Mouse (Mus musculus) limb, embryonic 10.5 days (tissue): Measurements from ENCODE around the gene Tmem102. TPM values are rescaled to one million over a fixed set of nuclear protein-coding genes. Genes with fewer than 3 reads are reported as not detected.

Experiments used
- DNase-seq: peaks from one replicate; pipeline ENCODE4 v3.0.0-alpha.2; 2017; ENCODE audit warnings: low spot score
- H3K27ac ChIP-seq: fragments of 300-500 bp; sonication (generic); 2 replicates; pipeline ENCODE4 v1.5.1; 2016; ENCODE audit warnings: mild to moderate bottlenecking
- H3K27me3 ChIP-seq: fragments of 300-500 bp; sonication (generic); 2 replicates; pipeline ENCODE4 v1.6.1; 2016; ENCODE audit warnings: low read depth, mild to moderate bottlenecking; ENCODE audit not compliant: poor library complexity, severe bottlenecking
- H3K36me3 ChIP-seq: fragments of 300-500 bp; sonication (generic); 2 replicates; pipeline ENCODE4 v1.6.1; 2016; ENCODE audit warnings: mild to moderate bottlenecking, moderate library complexity
- H3K4me1 ChIP-seq: fragments of 300-500 bp; sonication (generic); 2 replicates; pipeline ENCODE4 v1.6.1; 2016
- H3K4me3 ChIP-seq: fragments of 300-500 bp; sonication (generic); 2 replicates; pipeline ENCODE4 v1.5.1; 2016; ENCODE audit warnings: mild to moderate bottlenecking, moderate library complexity
- H3K9me3 ChIP-seq: fragments of 300-500 bp; sonication (generic); replicated peaks from 2 replicates; pipeline ENCODE4 v1.6.1; 2016; ENCODE audit warnings: mild to moderate bottlenecking
- WGBS: fragments of 180-500 bp; shearing (Covaris S2); methylation state at CpG from one replicate; pipeline ENCODE4 v1.1.7; 2016; 5-methylcytosine and 5-hydroxymethylcytosine counted together
- polyA plus RNA-seq: library from polyadenylated mRNA; unstranded; fragments of >200 nt; fragmentation: Nextera tagmentation; extraction: Ambion mirVana; gene quantifications from 2 replicates; pipeline ENCODE4 v1.2.1, GENCODE M21; 2016

Gene Tmem102
- polyA plus RNA-seq, 1 experiment from 2014 or later: 1.4 TPM

DNA sequence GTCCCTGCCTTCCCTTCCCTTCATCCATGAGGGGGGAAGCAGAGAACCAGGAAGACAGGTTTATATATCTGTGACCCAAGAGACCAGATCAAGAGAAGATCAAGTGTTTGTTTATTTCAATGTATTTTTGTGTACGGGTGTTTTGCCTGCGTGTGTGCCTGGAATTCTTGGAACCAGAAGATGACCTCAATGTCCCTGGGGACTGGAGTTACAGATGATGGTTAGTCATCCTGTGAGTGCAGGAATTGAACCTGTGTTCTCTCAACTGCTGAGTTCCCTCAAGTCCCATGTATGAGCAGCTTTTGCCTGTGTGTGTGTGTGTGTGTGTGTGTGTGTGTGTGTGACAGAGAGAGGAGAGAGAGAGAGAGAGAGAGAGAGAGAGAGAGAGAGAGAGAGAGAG is 2.2 kb upstream of the Tmem102 start:
- Histone ChIP-seq H3K36me3 (no peaks in the 10 kb centered on the region), H3K9me3 (no peaks in the 10 kb centered on the region), H3K4me1 (peaks cover 25% of the 10 kb centered on the region), H3K4me3 (no peak overlapping the region), H3K27me3 (peaks cover 55% of the 10 kb centered on the region), H3K27ac (no peak overlapping the region)
- 84% methylated on average over 2 of the region's 2 CpGs for WGBS
- DNase-seq: no peak

DNA sequence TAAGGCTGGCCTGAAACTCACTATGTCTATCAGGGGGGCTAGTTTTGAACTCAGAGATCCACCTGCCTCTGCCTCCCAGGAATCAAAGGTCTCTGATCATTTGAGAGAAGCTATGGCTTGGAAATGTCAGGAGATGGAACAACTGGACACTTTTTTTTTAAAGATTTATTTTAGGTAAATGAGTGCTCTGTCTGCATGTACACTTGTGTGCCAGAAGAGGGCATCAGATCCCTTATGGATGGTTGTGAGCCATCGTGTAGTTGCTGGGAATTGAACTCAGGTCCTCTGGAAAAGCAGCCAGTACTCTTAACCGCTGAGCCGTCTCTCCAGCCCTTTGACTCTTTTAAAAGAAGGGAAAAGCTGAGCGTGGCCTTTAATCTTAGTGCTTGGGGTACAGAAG is 954 bp upstream of the Tmem102 start:
- H3K36me3 ChIP-seq: no peaks in the 10 kb centered on the region
- WGBS: 77% methylated on average over 4 of the region's 4 CpGs
- H3K27me3 ChIP-seq: peaks cover 68% of the 10 kb centered on the region
- no peak overlapping the region for H3K4me3 ChIP-seq
- H3K4me1 ChIP-seq: peaks cover 37% of the 10 kb centered on the region
- no peak for DNase-seq
- no peaks in the 10 kb centered on the region for H3K9me3 ChIP-seq
- no peak overlapping the region for H3K27ac ChIP-seq

DNA sequence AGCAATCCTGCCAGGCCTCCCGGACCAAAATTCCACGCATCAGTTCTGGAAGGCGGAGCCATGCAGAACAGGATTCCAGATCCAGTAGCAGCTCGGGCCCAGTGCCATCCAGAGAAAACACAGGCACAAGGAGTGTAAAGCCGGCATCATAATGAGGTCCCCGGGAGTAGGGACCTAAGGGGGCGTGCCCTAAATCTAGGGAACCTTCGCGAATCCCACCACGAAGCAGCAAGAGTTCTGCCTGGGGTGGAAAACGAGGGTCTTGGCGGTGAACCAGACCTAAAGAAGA is 828 bp downstream of the Tmem102 start:
- no peaks in the 10 kb centered on the region for H3K36me3 ChIP-seq
- peak overlapping the region; percentile 62 for H3K4me3 ChIP-seq
- peaks cover 54% of the 10 kb centered on the region for H3K4me1 ChIP-seq
- peaks cover 86% of the 10 kb centered on the region for H3K27me3 ChIP-seq
- H3K9me3 ChIP-seq: no peaks in the 10 kb centered on the region
- peak; percentile 43 for DNase-seq
- H3K27ac ChIP-seq: no peak overlapping the region
- WGBS: 5% methylated on average over 12 of the region's 12 CpGs

DNA sequence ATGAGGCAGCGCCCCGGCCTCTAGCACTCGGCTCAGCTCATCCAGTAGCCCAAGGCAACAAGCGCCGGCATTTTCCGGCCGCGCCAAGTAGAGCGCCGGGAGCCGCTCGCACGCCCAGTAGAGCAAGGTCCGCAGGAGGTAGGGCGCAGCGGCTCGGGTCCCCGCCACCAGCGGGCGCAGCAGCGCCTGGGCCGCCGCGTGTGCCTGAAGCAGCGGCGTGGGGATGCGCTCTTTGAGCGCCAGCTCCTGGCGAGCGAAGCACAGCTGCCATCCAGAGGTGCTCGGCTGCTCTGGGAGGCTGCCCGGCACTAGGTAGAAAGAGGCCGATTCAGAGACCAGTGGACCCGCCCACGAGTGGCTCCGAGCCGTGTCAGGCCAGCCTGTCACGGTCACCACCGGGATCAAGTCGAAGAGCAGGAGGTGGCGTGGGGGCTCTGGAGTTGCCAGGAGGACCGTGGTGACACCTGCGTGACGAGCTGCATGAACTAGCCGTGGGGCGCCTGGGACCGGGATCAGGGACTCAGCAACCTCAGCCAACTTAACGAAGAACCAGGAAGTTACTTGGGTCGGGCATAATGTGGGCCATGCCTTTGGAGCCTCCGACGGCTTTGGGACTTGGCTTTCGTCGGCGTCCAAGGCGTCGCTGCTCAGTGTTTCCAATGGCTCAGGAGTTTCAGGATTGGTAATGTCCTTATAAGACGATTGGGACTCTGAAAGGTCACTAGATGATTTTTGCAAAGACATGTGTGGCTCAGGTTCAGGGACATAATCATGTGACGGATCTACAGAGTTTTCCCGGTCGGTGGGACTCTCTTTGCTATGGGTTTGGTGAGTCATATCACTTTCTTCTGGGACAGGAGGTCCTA is 1.4 kb downstream of the Tmem102 start:
- 1% methylated on average over 60 of the region's 60 CpGs for WGBS
- DNase-seq: peak; percentile 78
- Histone ChIP-seq H3K27ac (peak overlapping the region; percentile 57), H3K4me1 (peaks cover 60% of the 10 kb centered on the region), H3K27me3 (peaks cover 91% of the 10 kb centered on the region), H3K9me3 (no peaks in the 10 kb centered on the region), H3K36me3 (no peaks in the 10 kb centered on the region), H3K4me3 (peak overlapping the region; percentile 62)

DNA sequence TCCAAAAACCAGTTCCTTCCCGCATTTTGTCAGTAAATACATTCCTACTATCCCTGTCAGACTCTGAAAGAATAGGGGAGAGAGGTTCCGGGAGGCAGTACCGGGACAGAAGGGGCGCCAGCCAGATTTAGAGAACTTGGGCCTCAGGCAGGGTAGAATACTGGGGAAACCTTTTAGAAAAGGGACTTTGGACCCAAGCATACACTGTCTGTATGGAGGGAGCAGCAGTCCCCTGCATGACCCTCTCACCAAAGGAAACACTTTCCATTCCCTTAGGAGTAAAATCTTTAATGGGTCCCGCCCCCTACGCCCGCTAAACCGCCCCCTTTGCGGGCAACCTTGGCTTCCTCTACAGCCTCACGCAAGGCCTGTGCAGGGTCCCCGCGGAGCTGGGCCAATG is 2.1 kb downstream of the Tmem102 start:
- Histone ChIP-seq H3K4me1 (peaks cover 62% of the 10 kb centered on the region), H3K4me3 (peak overlapping the region; percentile 62), H3K27ac (peak overlapping the region; percentile 57), H3K36me3 (no peaks in the 10 kb centered on the region), H3K9me3 (no peaks in the 10 kb centered on the region), H3K27me3 (peaks cover 98% of the 10 kb centered on the region)
- 3% methylated on average over 12 of the region's 12 CpGs for WGBS
- no peak for DNase-seq

DNA sequence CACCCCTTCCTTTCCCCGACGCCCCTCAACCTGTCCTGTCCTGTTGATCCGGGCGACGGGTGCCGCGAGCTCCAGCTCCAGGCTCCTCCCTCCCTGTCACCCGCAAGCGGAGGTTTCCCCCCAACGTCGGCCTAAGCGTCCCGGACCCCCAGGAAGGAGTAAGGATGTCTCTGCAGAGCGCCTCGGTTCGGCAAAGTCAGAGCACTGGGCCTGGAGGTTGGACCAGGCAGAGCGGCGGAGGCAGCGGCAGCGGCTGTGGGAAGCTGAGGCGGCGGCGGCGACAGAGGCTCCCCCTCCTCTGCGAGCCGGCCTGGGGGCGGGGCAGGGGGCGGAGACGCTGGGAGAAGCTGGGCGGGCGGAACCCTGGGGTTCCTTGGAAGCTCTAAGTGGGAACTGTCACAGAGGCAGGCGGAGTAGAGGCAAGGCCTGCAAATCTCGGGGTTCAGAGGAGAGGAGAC is 2.7 kb downstream of the Tmem102 start:
- Histone ChIP-seq H3K36me3 (no peaks in the 10 kb centered on the region), H3K27ac (peak overlapping the region; percentile 66), H3K9me3 (no peaks in the 10 kb centered on the region), H3K4me1 (peaks cover 62% of the 10 kb centered on the region), H3K27me3 (peaks cover 100% of the 10 kb centered on the region), H3K4me3 (peak overlapping the region; percentile 62)
- peak; percentile 86 for DNase-seq
- under 1% methylated on average over 33 of the region's 33 CpGs for WGBS

DNA sequence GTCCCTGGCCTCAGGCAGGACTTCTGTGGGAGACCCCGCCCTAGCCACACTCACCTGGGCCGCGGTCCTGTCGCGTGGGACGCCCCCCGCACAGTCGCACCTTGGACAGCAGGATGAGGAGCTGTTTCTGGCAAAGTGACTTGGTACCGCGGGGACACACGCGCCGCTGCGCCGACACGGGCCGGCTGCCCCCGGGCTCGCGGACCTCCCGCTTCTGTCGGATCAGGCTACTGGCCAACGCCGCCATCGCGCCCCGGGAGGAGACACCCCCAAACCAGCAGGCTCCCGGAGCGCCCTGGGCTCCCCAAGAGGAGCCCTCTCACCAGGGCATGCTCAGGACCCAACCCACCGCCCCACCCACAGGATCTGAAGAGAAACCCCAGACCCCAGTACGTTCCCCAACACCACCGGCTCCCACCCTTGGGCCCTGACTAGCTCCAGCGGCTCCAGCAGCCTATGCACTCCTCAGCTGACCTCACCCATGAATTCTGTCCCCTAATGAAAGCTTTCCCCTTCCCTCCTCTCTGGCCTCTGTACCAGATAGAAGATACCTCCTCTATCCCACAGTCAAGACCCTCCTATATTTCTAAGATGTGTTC is 3.9 kb downstream of the Tmem102 start, which contains the start of gene Fgf11:
TSS of gene Fgf11 (minus strand) at position 479 of the 599 bp plus-strand sequence.
- DNase-seq: peak; percentile 50
- peak within 1 kb of the TSS; percentile 62 for H3K4me3 ChIP-seq
- peaks cover 62% of the 10 kb centered on the region for H3K4me1 ChIP-seq
- no peaks in the 10 kb centered on the region for H3K9me3 ChIP-seq
- H3K27ac ChIP-seq: peak within 1 kb of the TSS; percentile 83
- H3K27me3 ChIP-seq: peaks cover 100% of the 10 kb centered on the region
- H3K36me3 ChIP-seq: no peaks in the 10 kb centered on the region
- 2% methylated on average over 33 of the region's 33 CpGs for WGBS

DNA sequence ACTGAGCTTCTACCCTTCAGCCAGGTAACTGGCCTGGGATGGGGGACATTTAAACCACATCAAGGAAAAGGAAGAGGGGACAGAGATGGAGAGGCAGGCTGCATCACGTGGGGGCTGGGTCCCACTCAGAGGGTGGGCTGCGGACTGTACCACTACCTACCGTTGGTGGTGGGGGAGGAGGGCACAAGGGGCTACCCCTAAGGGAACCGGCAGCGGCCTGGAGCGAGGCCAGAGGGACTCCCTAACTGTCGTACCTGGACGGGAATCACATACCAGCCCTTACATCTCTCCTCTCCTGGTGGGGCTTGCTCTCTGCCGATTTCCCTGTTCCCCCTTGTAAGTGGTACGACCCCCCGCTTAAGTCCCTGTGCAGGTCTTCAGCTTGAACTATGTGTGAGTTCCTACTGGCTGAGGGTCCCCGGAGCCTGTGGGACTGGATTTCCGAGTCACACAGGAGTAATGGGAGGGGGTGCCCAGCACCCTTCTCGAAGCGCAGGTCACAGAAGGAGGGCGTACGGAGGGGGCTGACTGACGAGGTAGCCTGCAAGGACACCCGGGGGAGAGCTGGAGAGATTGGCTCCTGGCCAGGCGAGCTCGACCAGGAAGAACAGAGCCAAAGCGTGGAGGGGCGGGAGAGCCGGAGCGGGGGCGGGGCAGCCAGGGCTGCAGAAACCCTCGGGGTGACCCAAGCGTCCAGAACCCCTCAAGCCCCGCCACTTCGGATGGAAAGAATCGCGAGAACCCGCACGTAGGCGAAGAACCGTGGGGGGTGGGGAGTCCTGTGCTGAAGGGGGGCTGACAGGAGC is 4.8 kb downstream of the Tmem102 start:
- no peaks in the 10 kb centered on the region for H3K9me3 ChIP-seq
- peak overlapping the region; percentile 62 for H3K4me3 ChIP-seq
- peaks cover 70% of the 10 kb centered on the region for H3K4me1 ChIP-seq

DNA sequence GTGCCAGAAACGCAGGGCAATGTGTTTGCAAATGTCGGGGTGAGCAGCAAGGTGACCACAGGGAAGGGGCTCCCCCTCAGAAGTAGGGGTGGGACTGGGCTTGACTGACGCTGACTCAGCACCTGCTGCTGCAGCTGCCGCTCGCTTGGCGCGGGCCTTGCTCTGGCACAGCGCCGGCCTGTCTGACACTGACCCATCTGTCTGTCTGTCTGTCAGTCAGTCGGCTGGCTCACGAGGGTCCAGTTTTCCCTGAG is 5.4 kb downstream of the Tmem102 start:
- Histone ChIP-seq H3K36me3 (no peaks in the 10 kb centered on the region), H3K27me3 (peaks cover 100% of the 10 kb centered on the region), H3K4me3 (peak overlapping the region; percentile 62), H3K27ac (peak overlapping the region; percentile 83), H3K4me1 (peaks cover 73% of the 10 kb centered on the region), H3K9me3 (no peaks in the 10 kb centered on the region)
- no peak for DNase-seq
- WGBS: 2% methylated on average over 11 of the region's 11 CpGs

More for the DNA sequence above, 4.8 kb downstream of the Tmem102 start:
- Histone ChIP-seq H3K27me3 (peaks cover 100% of the 10 kb centered on the region), H3K27ac (peak overlapping the region; percentile 83), H3K36me3 (no peaks in the 10 kb centered on the region)
- under 1% methylated on average over 36 of the region's 36 CpGs for WGBS
- peak; percentile 85 for DNase-seq

DNA sequence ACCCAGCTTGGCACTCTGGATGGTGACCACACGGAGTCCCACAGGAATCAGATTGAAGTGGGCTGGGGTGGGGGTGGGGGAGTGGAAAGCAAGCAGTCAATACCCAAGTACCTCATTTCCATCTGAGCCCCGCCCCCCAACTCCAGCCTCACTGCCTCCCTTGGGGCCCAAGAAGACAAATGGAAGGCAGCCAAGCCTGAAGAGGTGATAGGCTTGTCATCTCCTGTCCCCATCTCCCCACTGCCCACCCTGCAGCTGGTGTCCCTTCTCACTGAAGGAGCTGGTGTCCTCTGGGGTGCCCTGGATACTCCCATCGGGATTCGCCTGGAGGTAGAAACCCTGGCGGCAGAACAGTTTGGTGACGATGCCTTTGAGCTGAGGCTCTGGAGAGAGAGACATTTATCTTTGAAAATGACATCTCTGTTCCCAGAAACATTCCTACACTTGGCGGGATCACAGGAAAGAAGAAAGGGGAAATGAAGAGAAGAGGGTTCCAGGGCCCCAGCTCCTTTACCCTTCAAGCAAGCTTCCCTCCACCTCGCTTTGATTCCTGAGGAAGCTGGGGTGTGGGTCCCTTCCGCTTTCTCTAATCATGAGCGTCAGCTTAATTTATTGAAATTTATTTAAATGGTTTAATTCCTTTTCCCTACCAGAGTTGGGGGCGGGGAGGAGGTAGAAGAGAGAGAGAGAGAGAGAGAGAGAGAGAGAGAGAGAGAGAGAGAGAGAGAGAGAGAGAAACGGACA is 5.9 kb downstream of the Tmem102 start:
- Histone ChIP-seq H3K4me1 (peaks cover 68% of the 10 kb centered on the region), H3K27ac (no peak overlapping the region; the same call in 1 of the 2 replicates), H3K27me3 (peaks cover 100% of the 10 kb centered on the region), H3K36me3 (no peaks in the 10 kb centered on the region), H3K9me3 (no peaks in the 10 kb centered on the region), H3K4me3 (peak overlapping the region; percentile 62)
- 24% methylated on average over 12 of the region's 12 CpGs for WGBS
- DNase-seq: no peak

DNA sequence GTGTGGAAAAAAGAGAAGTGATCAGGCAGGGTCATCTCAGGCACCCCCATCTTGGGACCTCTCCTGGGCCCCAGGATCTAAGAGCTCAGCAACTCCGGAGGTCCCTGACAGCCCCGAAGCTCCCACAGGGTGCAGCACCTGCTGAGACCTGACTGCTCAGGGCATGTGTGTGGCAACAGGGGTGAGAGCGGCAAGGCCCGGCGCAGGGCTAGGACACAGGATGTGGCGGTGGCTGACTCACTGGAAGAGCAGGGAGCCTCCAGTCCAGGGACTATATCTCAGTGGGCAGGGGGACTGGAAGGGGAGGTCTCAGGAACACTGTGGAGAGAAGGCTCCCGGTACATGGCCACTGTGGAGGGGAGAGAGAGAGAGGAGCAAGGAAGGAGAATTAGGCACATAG is 7.5 kb downstream of the Tmem102 start:
- Histone ChIP-seq H3K4me1 (peaks cover 51% of the 10 kb centered on the region), H3K36me3 (no peaks in the 10 kb centered on the region), H3K27me3 (peaks cover 100% of the 10 kb centered on the region), H3K27ac (no peak overlapping the region), H3K4me3 (no peak overlapping the region), H3K9me3 (no peaks in the 10 kb centered on the region)
- no peak for DNase-seq
- 78% methylated on average over 7 of the region's 7 CpGs for WGBS

DNA sequence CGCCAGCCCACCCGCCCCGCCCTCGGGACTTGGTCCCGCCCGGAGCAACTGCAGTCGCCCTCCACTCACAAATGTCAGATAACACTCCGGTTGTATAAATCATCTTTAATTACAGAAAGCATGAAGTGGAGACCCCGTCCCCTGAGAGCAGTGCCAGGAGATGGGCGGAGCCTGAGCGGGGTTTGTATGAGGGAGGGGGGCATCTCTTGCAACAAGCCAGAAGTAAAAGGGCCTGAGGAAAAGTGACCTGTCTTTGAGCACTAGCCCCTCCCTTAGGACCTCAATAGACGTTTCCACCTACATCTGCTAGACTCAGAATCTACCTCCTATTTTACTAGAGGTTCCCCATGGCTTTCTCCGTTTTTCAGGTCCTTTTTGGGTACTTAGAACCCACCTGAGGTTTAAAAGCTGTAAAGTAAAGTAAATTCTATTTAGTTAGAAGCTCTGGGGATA is 9.4 kb downstream of the Tmem102 start:
- H3K9me3 ChIP-seq: no peaks in the 10 kb centered on the region
- H3K4me3 ChIP-seq: peak overlapping the region; percentile 59
- peaks cover 35% of the 10 kb centered on the region for H3K4me1 ChIP-seq
- no peak for DNase-seq
- no peak overlapping the region for H3K27ac ChIP-seq
- H3K36me3 ChIP-seq: no peaks in the 10 kb centered on the region
- 2% methylated on average over 13 of the region's 13 CpGs for WGBS
- H3K27me3 ChIP-seq: peaks cover 88% of the 10 kb centered on the region
